Mouse (Mus musculus): ENCODE measurements around the gene Lgals3. TPM values are rescaled to one million over a fixed set of nuclear protein-coding genes. Genes with fewer than 3 reads are reported as not detected.

Lgals3 gene
- polyA plus RNA-seq, 1 experiment from 2014 or later, result 8.4 TPM

DNA sequence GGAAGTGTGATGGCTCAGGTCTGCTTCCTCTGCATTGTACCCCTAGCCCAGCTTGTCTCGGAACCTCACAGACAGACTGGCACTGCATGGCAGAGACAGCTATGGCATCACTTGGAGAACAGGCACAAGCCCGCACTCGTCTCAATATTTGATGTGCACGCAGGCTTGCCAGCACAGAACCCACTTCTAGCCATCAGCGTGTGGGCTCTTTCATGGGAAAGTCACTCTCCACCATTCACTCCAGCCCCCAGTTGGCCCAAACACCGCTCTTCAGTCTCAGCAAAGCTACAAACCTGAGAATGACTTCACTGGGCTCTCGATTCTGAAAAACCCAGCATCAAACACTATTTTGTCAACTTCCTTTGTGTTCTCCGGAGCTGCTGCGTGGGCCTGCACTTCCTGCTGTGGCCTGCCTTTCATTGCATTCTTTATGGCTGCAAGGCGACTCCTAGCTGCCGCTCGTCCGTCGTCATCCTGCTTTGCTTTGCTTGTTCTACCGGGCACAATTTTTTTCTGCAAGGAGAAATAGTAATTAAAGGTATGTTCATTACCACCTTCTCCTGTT is 28.0 kb downstream of the Lgals3 start:
- no peaks in the 10 kb centered on the region for H3K9me3 ChIP-seq (ENCODE audit: control insufficient read depth, low read length)
- H3K27ac ChIP-seq (replicated peaks; ENCODE audit: low read depth, low read length), result no peak overlapping the region
- H3K36me3 ChIP-seq (ENCODE audit: control insufficient read depth, insufficient read depth, low read length), result peaks cover 19% of the 10 kb centered on the region
- H3K27me3 ChIP-seq (ENCODE audit: control insufficient read depth, insufficient read depth, low read length), result no peaks in the 10 kb centered on the region
- no peak overlapping the region for H3K4me3 ChIP-seq (replicated peaks; ENCODE audit: low read depth, low read length)
- WGBS, result 77% methylated on average over 15 of the region's 15 CpGs
- DNase-seq (peak; percentile 15), ATAC-seq (ENCODE audit: low FRiP score, low TSS enrichment) (no peak)
- H3K9ac ChIP-seq (replicated peaks; ENCODE audit: low read length), result no peak overlapping the region
- H3K4me2 ChIP-seq (ENCODE audit: low read length), result no peak overlapping the region
- H3K4me1 ChIP-seq (ENCODE audit: control insufficient read depth, insufficient read depth, low read length), result no peaks in the 10 kb centered on the region

GRCm38 (mm10) chr14:47396165-47396652 is 28.7 kb downstream of the Lgals3 start:
- Histone ChIP-seq H3K36me3 (ENCODE audit: control insufficient read depth, insufficient read depth, low read length) (peaks cover 15% of the 10 kb centered on the region), H3K9ac (replicated peaks; ENCODE audit: low read length) (no peak overlapping the region), H3K4me3 (replicated peaks; ENCODE audit: low read depth, low read length) (no peak overlapping the region), H3K9me3 (ENCODE audit: control insufficient read depth, low read length) (no peaks in the 10 kb centered on the region), H3K4me1 (ENCODE audit: control insufficient read depth, insufficient read depth, low read length) (no peaks in the 10 kb centered on the region), H3K27ac (replicated peaks; ENCODE audit: low read depth, low read length) (no peak overlapping the region), H3K27me3 (ENCODE audit: control insufficient read depth, insufficient read depth, low read length) (no peaks in the 10 kb centered on the region), H3K4me2 (ENCODE audit: low read length) (no peak overlapping the region)
- DNase-seq (peak; percentile 80), ATAC-seq (ENCODE audit: low FRiP score, low TSS enrichment) (peak; percentile 58; the same call in 1 of the 2 replicates)
- WGBS, result 69% methylated on average over 5 of the region's 5 CpGs

DNA sequence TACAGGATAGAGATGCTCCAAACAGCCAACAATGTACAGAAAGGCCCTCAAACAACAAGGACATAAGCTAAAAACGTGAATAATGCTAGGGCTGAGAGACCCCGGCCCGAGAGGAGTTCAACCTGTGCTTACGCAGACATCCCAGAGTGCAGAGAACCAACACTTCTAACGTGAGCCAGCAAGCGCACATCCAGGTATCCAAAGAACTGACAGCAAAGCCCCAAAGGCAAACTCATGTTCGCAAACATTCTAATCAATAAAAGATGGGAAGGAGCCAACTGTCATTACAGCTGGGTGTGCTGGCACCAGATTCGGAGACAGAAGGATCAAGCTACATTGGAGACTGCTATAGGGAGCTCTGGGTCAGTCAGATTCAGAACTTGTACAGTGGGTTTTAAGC is 35.2 kb downstream of the Lgals3 start:
- ATAC-seq (ENCODE audit: low FRiP score, low TSS enrichment) (no peak), DNase-seq (no peak)
- H3K9me3 ChIP-seq (ENCODE audit: control insufficient read depth, low read length), result no peaks in the 10 kb centered on the region
- H3K4me3 ChIP-seq (replicated peaks; ENCODE audit: low read depth, low read length), result no peak overlapping the region
- no peak overlapping the region for H3K9ac ChIP-seq (replicated peaks; ENCODE audit: low read length)
- H3K4me2 ChIP-seq (ENCODE audit: low read length), result no peak overlapping the region
- no peak overlapping the region for H3K27ac ChIP-seq (replicated peaks; ENCODE audit: low read depth, low read length)
- H3K36me3 ChIP-seq (ENCODE audit: control insufficient read depth, insufficient read depth, low read length), result peaks cover 15% of the 10 kb centered on the region
- 93% methylated on average over 8 of the region's 8 CpGs for WGBS
- no peaks in the 10 kb centered on the region for H3K4me1 ChIP-seq (ENCODE audit: control insufficient read depth, insufficient read depth, low read length)
- no peaks in the 10 kb centered on the region for H3K27me3 ChIP-seq (ENCODE audit: control insufficient read depth, insufficient read depth, low read length)

DNA sequence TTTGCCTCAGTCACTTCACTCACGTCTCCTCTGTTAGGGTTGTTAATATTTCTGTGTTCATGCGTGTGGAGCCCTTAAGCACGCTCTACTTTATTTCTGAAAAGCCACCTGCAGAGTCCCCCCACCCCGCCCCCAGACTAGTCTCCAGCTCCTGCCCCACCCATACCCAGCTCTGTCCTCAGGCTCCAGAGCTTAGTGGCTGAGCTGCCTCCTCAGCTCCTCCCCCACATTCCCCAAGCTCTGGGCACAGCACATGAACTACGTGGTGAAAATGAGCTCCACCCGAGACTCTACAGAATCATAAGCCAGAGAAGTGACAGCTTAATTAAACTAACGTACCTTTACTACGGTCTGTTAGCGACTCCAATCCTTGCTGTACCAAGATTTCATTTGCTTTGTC is 38.4 kb downstream of the Lgals3 start:
- no peak overlapping the region for H3K4me2 ChIP-seq (ENCODE audit: low read length)
- ATAC-seq (ENCODE audit: low FRiP score, low TSS enrichment) (no peak), DNase-seq (no peak)
- no peak overlapping the region for H3K9ac ChIP-seq (replicated peaks; ENCODE audit: low read length)
- H3K36me3 ChIP-seq (ENCODE audit: control insufficient read depth, insufficient read depth, low read length), result peaks cover 16% of the 10 kb centered on the region
- WGBS, result 87% methylated on average over 9 of the region's 9 CpGs
- no peaks in the 10 kb centered on the region for H3K9me3 ChIP-seq (ENCODE audit: control insufficient read depth, low read length)
- no peak overlapping the region for H3K27ac ChIP-seq (replicated peaks; ENCODE audit: low read depth, low read length)
- no peaks in the 10 kb centered on the region for H3K4me1 ChIP-seq (ENCODE audit: control insufficient read depth, insufficient read depth, low read length)
- H3K27me3 ChIP-seq (ENCODE audit: control insufficient read depth, insufficient read depth, low read length), result no peaks in the 10 kb centered on the region
- H3K4me3 ChIP-seq (replicated peaks; ENCODE audit: low read depth, low read length), result no peak overlapping the region

DNA sequence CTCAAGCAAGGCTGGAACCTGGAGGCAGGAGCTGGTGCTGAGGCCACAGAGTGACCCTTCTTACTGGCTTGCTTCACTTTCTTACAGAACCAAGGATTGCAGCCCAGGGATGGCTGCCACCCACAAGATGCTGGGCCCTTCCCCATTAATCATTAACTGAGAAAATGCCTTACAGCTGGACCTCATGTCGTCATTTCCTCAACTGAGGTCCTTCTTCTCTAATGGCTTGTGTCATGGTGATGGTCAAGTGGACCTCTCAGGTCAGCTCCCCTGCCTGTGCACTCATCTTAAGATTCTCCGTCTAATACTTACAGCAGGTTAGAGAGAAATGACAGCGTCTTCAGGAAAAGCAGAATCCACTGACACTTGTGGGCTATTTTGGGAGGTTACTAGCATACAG is 49.8 kb downstream of the Lgals3 start:
- Histone ChIP-seq H3K4me2 (ENCODE audit: low read length) (peak overlapping the region; percentile 60), H3K9me3 (ENCODE audit: control insufficient read depth, low read length) (no peaks in the 10 kb centered on the region), H3K9ac (replicated peaks; ENCODE audit: low read length) (no peak overlapping the region), H3K4me1 (ENCODE audit: control insufficient read depth, insufficient read depth, low read length) (no peaks in the 10 kb centered on the region), H3K27me3 (ENCODE audit: control insufficient read depth, insufficient read depth, low read length) (no peaks in the 10 kb centered on the region), H3K4me3 (replicated peaks; ENCODE audit: low read depth, low read length) (peak overlapping the region; percentile 40), H3K36me3 (ENCODE audit: control insufficient read depth, insufficient read depth, low read length) (peaks cover 10% of the 10 kb centered on the region; the same call in 1 of the 2 replicates), H3K27ac (replicated peaks; ENCODE audit: low read depth, low read length) (no peak overlapping the region)
- 37% methylated on average over 3 of the region's 3 CpGs for WGBS
- no peak for DNase-seq
- no peak for ATAC-seq (ENCODE audit: low FRiP score, low TSS enrichment)

- WGBS, result 2% methylated on average over 36 of the region's 36 CpGs
- peak within 1 kb of the TSS; percentile 60 for H3K4me2 ChIP-seq (ENCODE audit: low read length)
- ATAC-seq (ENCODE audit: low FRiP score, low TSS enrichment) (peak; percentile 97), DNase-seq (peak; percentile 95)
- no peaks in the 10 kb centered on the region for H3K27me3 ChIP-seq (ENCODE audit: control insufficient read depth, insufficient read depth, low read length)
- H3K9me3 ChIP-seq (ENCODE audit: control insufficient read depth, low read length), result no peaks in the 10 kb centered on the region
- peak within 1 kb of the TSS; percentile 40 for H3K4me3 ChIP-seq (replicated peaks; ENCODE audit: low read depth, low read length)
- H3K27ac ChIP-seq (replicated peaks; ENCODE audit: low read depth, low read length), result no peak within 1 kb of the TSS
- no peaks in the 10 kb centered on the region for H3K4me1 ChIP-seq (ENCODE audit: control insufficient read depth, insufficient read depth, low read length)
- 0 out of 2 replicates have a peak, but pooled peaks cover 7% of the 10 kb centered on the region for H3K36me3 ChIP-seq (ENCODE audit: control insufficient read depth, insufficient read depth, low read length)
- peak within 1 kb of the TSS; percentile 40; the same call in 1 of the 2 replicates for H3K9ac ChIP-seq (replicated peaks; ENCODE audit: low read length)
Observed at GRCm38 (mm10) chr14:47417775-47418665, 50.5 kb downstream of the Lgals3 start, which contains the start of gene Dlgap5. Gene Dlgap5, minus strand, starts transcription at chr14:47418407.

DNA sequence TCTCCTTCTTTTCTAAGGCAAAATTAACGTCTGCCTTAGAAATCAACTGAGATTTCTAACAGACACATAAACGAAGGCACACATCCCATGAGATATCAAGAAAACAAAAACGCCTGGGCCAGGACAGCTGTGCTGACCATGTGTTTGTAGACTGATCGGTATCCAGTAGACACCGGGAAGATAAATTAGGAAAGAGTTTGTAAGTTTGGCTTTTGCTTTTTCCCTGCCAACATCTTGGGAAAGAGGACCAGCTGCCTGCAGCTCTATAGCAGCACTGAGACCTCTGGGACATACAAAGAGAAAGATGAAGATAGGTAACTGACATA is 51.1 kb downstream of the Lgals3 start:
- Histone ChIP-seq H3K27me3 (ENCODE audit: control insufficient read depth, insufficient read depth, low read length) (no peaks in the 10 kb centered on the region), H3K36me3 (ENCODE audit: control insufficient read depth, insufficient read depth, low read length) (0 out of 2 replicates have a peak, but pooled peaks cover 5% of the 10 kb centered on the region), H3K9me3 (ENCODE audit: control insufficient read depth, low read length) (no peaks in the 10 kb centered on the region), H3K9ac (replicated peaks; ENCODE audit: low read length) (no peak overlapping the region), H3K4me3 (replicated peaks; ENCODE audit: low read depth, low read length) (peak overlapping the region; percentile 40), H3K27ac (replicated peaks; ENCODE audit: low read depth, low read length) (no peak overlapping the region), H3K4me2 (ENCODE audit: low read length) (peak overlapping the region; percentile 60), H3K4me1 (ENCODE audit: control insufficient read depth, insufficient read depth, low read length) (no peaks in the 10 kb centered on the region)
- WGBS, result 55% methylated on average over 5 of the region's 5 CpGs
- DNase-seq, result no peak
- ATAC-seq (ENCODE audit: low FRiP score, low TSS enrichment), result no peak

DNA sequence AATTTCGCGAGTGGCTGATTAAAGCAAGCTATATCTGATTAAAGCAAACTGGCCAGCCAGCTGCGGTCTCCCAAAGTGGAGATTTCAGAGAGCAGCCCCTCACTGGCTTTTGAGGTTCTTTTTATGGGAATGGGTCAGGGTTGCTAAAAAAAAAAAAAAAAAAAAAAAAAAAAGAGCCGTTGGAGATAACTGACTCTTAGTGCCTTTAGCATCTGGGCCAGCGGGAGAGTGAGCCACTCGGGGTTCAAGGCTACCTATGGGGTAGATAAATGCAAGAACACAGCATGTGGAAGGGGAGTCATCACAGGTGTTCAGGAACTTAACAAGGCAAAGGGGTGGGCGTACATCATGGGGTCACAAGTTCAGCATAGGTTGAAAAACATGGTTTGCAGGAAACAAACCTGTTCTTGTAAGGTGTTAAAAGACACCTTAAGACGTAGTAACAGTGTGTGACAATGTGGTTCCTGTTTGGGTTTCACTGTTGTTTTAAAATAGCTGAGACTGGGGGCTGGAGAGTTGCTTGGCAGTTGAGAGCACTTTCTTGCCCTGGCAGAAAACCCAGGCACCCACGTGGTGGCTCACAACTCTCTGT is 51.6 kb downstream of the Lgals3 start:
- no peak overlapping the region for H3K4me2 ChIP-seq (ENCODE audit: low read length)
- H3K27me3 ChIP-seq (ENCODE audit: control insufficient read depth, insufficient read depth, low read length), result no peaks in the 10 kb centered on the region
- no peak overlapping the region for H3K27ac ChIP-seq (replicated peaks; ENCODE audit: low read depth, low read length)
- no peaks in the 10 kb centered on the region for H3K4me1 ChIP-seq (ENCODE audit: control insufficient read depth, insufficient read depth, low read length)
- H3K36me3 ChIP-seq (ENCODE audit: control insufficient read depth, insufficient read depth, low read length), result 0 out of 2 replicates have a peak, but pooled peaks cover under 1% of the 10 kb centered on the region
- ATAC-seq (ENCODE audit: low FRiP score, low TSS enrichment) (no peak), DNase-seq (no peak)
- WGBS, result 89% methylated on average over 9 of the region's 9 CpGs
- H3K4me3 ChIP-seq (replicated peaks; ENCODE audit: low read depth, low read length), result no peak overlapping the region
- H3K9me3 ChIP-seq (ENCODE audit: control insufficient read depth, low read length), result no peaks in the 10 kb centered on the region
- H3K9ac ChIP-seq (replicated peaks; ENCODE audit: low read length), result no peak overlapping the region

Measured in midbrain, embryonic 14.5 days (tissue).